Mouse (Mus musculus): ENCODE data around the gene Smc5.

Smc5 gene

DNA sequence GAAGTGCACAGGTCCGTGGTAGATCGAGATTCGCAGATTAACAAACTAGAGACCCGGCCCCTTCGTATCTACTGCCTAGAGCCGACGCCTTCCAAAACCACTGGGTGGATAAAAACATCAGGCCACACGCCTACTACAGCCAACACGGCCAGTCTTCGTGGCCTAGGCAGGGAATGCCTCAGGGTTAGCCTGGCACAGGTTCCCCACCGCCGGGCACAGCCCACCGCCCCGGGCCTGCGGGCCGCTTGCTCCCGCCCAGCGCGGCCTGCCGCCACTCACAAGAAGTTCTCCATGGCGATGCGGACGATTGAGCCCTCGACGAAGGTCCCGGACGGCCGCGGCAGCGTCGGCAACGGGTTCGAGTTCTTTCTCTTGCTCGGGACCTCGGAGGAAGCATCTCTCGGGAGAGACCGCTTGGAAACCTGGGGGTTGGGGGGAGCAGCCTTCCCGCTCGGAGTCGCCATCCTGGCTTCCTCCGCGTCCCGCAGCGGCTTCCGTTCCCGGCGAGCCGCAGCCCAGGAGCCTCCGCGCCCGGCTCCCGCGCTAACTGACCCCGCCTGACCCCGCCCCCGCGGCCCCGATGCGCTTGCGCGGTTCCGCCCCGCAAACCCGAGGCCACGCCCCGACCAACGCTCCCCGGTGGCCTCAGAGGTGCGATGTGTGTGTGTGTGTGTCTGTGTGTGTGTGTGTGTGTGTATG is at the start of gene Smc5:
Gene Smc5, minus strand, starts transcription at position 543 of the 699 bp plus-strand sequence.
- DNase-seq (ENCODE audit: low spot score), result peak; percentile 90

- DNase-seq (ENCODE audit: low spot score), result peak; percentile 50
Observed at GRCm38 (mm10) chr19:23323107-23323506, 49.4 kb upstream of the Smc5 start.

DNA sequence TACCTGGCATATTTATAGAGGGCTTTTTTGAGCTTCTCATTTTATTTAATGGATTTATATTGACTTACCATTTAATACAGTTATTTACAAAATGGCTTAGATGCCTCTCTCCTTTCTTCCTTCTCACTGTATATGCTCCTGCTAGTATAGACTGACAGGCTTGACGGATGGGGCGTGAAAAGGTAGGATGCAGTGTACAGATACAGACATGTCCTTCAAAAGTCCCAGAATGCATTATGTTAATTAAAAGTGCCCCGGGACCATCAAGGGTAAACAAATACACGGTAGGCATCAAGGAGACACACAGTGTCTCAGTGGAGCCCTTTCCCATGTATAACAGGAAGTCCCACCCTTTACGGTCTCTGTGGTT is 44.3 kb upstream of the Smc5 start:
- DNase-seq (ENCODE audit: low spot score), result no peak

DNA sequence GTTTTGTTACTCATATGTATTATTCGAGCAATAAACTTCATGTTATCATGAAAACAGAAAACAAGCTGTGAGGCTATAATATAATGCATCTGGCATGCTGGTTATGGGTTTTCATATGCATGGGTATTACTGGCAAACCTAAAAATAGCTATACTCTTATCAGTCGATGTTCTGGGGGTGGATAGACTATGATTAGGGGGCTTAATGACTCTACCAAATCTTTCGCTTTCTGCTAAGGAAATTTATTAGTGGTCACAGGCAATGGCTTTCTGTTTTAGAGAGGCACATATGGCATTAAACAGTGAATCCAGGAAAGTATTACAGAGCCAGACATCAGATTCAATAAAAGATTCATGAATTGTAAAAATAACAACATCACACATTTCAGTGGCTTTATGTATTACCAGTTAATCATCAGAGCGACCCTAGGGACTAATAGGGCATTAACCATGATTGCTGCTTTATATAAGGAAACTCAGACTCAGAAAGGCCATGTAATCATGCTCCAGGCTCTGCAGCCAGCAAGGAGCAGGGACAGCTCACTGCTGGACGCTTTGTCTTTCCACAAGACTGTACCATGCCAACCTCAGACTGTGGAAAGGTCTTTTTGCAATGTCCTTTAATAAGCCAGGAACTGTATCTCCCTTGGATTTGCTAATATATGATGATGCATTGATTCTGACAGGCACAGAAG is 43.7 kb upstream of the Smc5 start:
- DNase-seq (ENCODE audit: low spot score), result no peak

- no peak for DNase-seq (ENCODE audit: low spot score)
Observed at GRCm38 (mm10) chr19:23316851-23317250, 43.2 kb upstream of the Smc5 start.

DNA sequence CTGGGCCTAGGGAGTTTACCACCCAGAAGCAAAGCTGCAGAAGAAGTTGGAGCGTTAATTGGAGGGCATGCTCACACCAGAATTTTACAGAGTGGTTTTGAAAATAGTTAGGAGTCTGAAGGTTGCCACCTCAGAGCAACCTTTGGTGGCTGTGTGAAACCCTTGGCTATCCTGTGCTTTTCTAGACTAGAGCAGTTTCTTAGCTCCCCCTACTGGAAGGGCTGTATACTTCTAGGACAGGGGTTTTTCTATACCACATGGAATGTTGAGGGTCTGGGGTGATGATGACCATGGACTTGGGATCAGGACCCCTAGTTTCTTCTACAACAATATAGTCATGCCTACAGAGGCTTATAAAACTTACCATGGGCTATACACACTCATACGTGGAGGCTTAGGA is 36.3 kb upstream of the Smc5 start:
- DNase-seq (ENCODE audit: low spot score), result no peak

DNA sequence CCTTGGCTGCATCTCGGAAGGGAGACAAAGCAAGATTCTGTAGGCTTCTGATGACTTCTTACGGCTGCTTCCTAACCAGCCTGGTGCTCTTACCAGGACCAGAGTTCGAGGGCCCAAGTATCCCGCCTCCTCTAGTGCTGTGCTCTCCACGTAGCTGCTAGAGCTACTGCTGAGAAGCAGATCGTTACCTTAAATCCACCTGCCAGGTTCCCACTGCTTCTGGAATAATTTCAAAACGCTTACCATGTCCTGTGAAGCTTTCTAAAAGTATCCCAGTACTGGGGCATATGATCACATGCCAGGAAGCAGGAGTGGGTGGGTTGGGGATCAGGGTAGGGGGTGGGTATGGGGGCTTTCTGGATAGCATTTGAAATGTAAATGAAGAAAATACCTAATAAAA is 33.0 kb upstream of the Smc5 start:
- no peak for DNase-seq (ENCODE audit: low spot score)

DNA sequence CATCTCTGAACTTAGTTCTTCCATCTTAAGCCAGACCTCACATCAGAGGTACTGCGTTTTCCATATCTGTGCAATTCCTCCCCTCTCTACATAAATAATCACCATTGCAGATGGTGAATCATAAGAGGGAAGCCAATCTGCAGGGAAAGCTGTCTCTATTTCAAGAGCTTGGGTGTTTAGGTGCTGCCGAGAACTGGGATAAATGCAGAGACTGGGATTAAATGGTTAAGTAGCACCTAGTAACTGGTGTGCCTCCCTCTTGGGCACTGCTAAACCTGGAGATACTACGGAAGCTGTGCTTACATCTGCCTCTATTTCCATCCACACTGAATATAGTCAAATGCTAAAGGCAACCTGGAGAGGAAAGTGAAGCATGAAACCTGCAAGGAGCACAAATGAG is 26.3 kb upstream of the Smc5 start:
- no peak for DNase-seq (ENCODE audit: low spot score)

GRCm38 (mm10) chr19:23298917-23299316 is 25.2 kb upstream of the Smc5 start:
- DNase-seq (ENCODE audit: low spot score), result no peak

- no peak for DNase-seq (ENCODE audit: low spot score)
Observed at GRCm38 (mm10) chr19:23297191-23297590, 23.5 kb upstream of the Smc5 start.

GRCm38 (mm10) chr19:23289251-23289650 is 15.6 kb upstream of the Smc5 start:
- DNase-seq (ENCODE audit: low spot score), result no peak

GRCm38 (mm10) chr19:23281911-23282660 is 8.4 kb upstream of the Smc5 start:
- DNase-seq (ENCODE audit: low spot score), result no peak

GRCm38 (mm10) chr19:23274054-23274724 is 492 bp upstream of the Smc5 start:
- no peak for DNase-seq (ENCODE audit: low spot score)

DNA sequence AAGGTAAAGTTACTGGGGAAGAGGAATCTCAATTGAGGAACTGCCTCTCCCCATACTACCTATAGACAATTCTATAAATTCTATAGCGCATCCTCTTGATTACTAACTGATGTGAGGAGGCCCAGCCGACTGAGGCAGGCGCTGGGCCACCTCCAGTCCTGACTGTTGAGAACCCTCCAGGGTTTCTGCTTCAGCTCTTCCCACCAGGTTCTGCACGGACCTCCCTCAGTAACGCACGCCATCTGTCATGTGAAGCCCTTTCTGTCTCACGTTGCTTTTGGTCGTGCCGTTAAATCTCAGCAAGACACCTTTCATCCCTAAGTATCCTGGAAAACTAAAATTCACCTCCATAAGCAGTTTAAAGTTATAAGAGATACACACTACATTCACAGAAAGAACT is 16.9 kb downstream of the Smc5 start:
- DNase-seq (ENCODE audit: low spot score), result no peak

DNA sequence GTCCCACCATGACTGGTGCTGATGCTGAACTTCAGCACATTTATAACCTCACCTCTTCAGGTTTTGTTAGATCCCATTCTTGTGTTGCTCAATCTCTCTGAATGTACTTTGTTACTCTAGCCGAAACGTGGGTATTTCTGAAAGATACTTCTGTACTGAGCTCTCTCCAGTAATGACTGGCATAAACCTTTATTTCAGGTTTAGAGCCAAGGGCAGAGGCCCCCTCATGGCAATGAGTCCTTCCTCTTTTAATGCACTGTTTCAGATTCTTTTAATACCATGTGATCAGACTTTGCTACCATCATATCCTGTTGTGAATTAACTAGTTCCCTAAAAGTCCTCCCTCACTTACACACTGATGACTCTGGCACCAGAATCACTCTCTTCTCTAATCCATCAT is 27.2 kb downstream of the Smc5 start:
- DNase-seq (ENCODE audit: low spot score), result no peak

DNA sequence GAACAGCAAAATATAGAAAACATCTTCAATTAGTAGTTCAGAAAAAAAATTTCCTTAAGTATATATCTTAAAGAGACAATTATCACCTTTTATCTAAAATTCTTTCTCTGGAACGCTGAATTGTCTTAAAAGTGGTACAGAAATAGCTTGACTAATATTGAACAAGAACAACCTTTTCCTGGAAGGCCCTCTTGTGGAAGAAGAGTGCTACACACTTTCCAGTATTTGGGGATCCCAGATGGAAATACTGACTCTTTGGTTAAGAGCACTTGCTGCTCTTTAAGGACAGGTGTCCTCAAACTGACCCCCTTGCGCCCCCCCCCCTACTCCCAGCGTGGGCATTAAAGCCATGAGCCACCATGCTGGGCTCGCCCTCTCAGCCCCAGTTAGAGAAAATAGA is 48.6 kb downstream of the Smc5 start:
- peak; percentile 50 for DNase-seq (ENCODE audit: low spot score)

DNA sequence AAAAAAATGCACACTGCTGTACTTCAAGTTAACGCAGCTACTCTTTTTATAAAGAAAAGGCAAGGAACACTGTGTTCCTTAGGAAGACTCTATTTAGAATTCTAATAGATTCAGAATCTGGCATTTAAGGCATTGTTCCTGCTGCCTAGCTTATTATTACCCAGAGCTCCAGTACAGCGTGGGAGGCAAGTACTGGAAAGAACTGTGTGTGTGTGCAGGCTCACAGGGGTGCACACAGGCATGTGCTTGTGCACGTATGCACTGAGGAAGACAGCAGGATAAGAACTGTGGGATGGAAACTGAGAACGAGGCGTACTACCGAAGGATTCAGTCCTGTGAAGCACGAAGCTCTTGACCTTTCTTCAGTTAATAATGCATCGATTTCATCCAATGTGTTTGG is 59.4 kb downstream of the Smc5 start:
- no peak for DNase-seq (ENCODE audit: low spot score)

DNA sequence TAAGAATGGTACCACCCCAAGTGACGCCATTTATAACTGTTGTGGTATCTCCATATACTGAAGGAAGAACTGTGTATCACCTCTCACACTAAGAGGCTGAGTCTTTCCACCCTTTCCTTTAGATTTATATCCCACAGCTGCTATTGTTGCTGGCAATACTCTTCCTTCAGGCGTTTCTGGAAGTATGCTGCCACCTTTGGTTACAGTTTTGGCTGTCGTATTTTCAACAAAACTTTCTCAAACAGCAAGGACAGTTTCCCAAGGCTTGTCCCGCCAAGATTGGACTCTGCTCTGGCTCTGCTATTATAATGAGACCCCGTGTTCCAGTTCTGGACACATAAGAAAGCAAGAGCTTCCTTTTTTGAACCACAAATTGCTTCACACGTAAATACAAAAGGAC is 62.4 kb downstream of the Smc5 start:
- DNase-seq (ENCODE audit: low spot score), result no peak

DNA sequence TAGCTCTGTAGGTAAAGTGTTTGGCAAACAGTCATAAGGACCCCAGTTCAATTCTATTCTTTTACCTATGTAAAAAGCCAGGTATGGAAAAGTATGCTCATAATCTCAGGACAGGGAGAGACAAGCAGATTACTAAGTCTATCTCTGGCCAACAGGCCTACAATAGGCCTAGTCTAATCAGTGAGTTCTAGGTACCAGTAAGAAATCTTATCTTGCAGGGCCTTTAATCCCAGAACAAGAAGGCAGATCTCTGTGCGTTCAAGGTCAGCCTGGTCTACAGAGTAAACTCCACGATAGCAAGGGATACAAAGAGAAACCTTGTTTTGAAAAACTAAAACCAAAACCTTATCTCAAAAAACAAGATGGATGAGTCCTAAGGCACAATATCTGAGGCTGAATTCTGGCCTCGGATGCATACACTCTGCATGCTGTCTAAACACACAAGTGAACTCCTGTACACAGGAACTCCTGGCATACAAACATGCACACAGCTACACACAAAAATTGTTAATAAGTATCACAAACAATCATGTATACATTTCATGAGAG is 70.1 kb downstream of the Smc5 start:
- no peak for DNase-seq (ENCODE audit: low spot score)

GRCm38 (mm10) chr19:23202106-23202505 is 71.6 kb downstream of the Smc5 start:
- DNase-seq (ENCODE audit: low spot score), result no peak

DNA sequence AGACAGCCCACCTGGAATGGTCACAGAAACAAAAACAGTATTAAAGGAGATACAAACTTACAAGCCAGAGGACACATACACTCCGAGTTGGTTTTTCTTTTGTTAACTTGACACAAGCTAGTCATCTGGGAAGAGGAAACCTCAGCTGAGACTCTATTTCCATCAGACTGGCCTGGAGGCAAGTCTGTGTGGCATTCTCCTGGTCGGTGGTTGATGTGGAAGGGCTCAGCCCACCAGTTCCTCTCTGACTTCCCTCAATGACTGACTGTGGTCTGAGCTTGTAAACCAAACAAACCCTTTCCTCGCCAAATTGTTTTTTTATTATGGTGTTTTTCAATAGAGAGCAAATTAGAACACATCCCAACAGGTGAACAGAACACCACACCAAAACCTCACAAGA is 80.6 kb downstream of the Smc5 start:
- no peak for DNase-seq (ENCODE audit: low spot score)

DNA sequence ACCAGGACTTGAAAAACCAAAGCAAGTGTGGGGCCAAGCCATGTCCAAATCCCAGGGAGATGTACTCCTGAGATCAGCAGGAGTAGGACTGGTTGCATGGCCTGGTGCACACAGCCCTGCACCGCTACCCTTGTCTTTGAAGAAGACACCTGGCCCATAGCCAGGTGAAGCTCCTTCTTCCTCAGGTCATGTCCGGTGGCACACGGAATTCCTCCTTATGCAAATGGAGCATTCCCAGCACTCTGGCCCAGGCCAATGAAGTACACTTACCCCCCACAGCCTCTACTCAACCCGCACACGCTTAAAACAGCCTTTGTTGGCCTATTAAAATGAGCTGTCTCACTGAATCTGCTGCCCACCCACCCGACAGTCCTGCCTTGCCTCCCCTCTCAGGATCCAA is 82.2 kb downstream of the Smc5 start:
- DNase-seq (ENCODE audit: low spot score), result no peak
